ENCODE assay signal across 12 mouse cellular contexts in the genomic region with DNA sequence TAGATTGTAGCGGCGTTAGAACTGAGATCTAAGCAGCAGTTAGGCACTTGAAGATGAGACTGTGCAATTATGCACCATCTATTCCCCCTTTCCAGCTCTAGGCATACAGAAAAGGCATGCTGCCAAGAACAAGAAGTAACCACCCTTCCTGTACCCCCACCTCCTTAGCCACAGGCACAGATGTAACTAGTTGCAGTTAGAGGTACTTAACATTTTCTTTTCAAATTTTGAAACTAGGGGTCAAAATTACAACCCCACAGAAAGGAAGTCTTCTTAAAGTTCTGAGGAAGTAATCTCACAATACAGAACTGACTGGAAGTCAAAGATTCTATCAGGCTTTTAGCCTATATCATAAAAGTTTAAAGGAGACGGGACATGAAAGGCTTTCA. TPM values are rescaled to one million over a fixed set of nuclear protein-coding genes. Genes with fewer than 3 reads are reported as not detected.
A peak's percentile ranks its signal among the peaks of the same experiment; 100 is the strongest.
DNase-seq lines count a peak whose midpoint lies in the region; ATAC-seq and TF ChIP-seq lines count a peak whose summit lies in the region.
"Had no signal": no experiment of that assay in that cellular context is flagged by ENCODE, and none has a peak within 500 bp of the region (broad histone marks: within the 10 kb centered on the region; RNA-seq: fewer than 3 reads in every experiment).

No protein-coding gene starts in this region.

- WGBS in heart, embryonic 13.5 days = 58% methylated on average over 3 of the region's 3 CpGs
- 47% methylated on average over 3 of the region's 3 CpGs for WGBS in lung, embryonic 14.5 days
- WGBS in lung, adult 2 months = 45% methylated on average over 3 of the region's 3 CpGs
- WGBS in embryonic facial prominence, embryonic 15.5 days = 25% methylated on average over 3 of the region's 3 CpGs
- WGBS in liver, embryonic 16.5 days (ENCODE audit: insufficient replicate concordance) = 39% methylated on average over 3 of the region's 3 CpGs

- peaks cover 40% of the 10 kb centered on the region for H3K27me3 ChIP-seq in heart, embryonic 13.5 days (replicated peaks)
- peaks cover 21% of the 10 kb centered on the region for H3K27me3 ChIP-seq in lung, embryonic 14.5 days (ENCODE audit: insufficient read depth, low read length)
- peaks cover 49% of the 10 kb centered on the region for H3K27me3 ChIP-seq in embryonic facial prominence, embryonic 15.5 days
- H3K27me3 ChIP-seq in liver, embryonic 16.5 days (ENCODE audit: control insufficient read depth, insufficient read depth, low read depth, low read length) = no peaks in the 10 kb centered on the region

- no peaks in the 10 kb centered on the region for H3K9me3 ChIP-seq in heart, embryonic 13.5 days
- H3K9me3 ChIP-seq in lung, embryonic 14.5 days (ENCODE audit: low read depth, low read length) = no peaks in the 10 kb centered on the region
- H3K9me3 ChIP-seq in embryonic facial prominence, embryonic 15.5 days (replicated peaks) = no peaks in the 10 kb centered on the region
- H3K9me3 ChIP-seq in liver, embryonic 16.5 days (replicated peaks; ENCODE audit: control insufficient read depth, low read length) = no peaks in the 10 kb centered on the region

- TF ChIP-seq CTCF in lung, embryonic 14.5 days (IDR thresholded peaks at IDR 0.05; ENCODE audit: low read depth) = no peak
- TF ChIP-seq CTCF in lung, adult 2 months (IDR thresholded peaks at IDR 0.05; ENCODE audit: insufficient read depth, low read length) = no peak

- DNase-seq in heart, adult 18-20 months = no peak
- DNase-seq in lung, embryonic 14.5 days = no peak
- no peak for DNase-seq in lung, adult 2 months
- no peak for DNase-seq in right cerebral cortex, adult 18-20 months
- no peak for DNase-seq in right cerebral cortex, postnatal 14 days
- DNase-seq: cerebellum, adult 8-10 months had no signal

- H3K4me1 ChIP-seq in heart, embryonic 13.5 days = peaks cover 47% of the 10 kb centered on the region
- H3K4me1 ChIP-seq in lung, embryonic 14.5 days (ENCODE audit: insufficient read depth) = peaks cover 3% of the 10 kb centered on the region
- H3K4me1 ChIP-seq in lung, adult 2 months (ENCODE audit: control insufficient read depth, insufficient read depth, low read length) = peaks cover 2% of the 10 kb centered on the region; the same call in 1 of the 2 replicates
- H3K4me1 ChIP-seq in embryonic facial prominence, embryonic 15.5 days = peaks cover 15% of the 10 kb centered on the region
- H3K4me1 ChIP-seq in liver, embryonic 16.5 days (ENCODE audit: control insufficient read depth, low read depth, low read length) = no peaks in the 10 kb centered on the region

- no peak overlapping the region for H3K9ac ChIP-seq in heart, embryonic 13.5 days
- no peak overlapping the region for H3K9ac ChIP-seq in lung, embryonic 14.5 days
- H3K9ac ChIP-seq in embryonic facial prominence, embryonic 15.5 days = no peak overlapping the region
- H3K9ac ChIP-seq in liver, embryonic 16.5 days (ENCODE audit: low read depth, low read length) = no peak overlapping the region

- ATAC-seq in heart, embryonic 13.5 days (ENCODE audit: extremely low read depth, insufficient number of reproducible peaks, low FRiP score, low TSS enrichment) = no peak
- ATAC-seq in lung, embryonic 14.5 days (ENCODE audit: insufficient read depth) = no peak
- ATAC-seq in embryonic facial prominence, embryonic 15.5 days (ENCODE audit: insufficient number of reproducible peaks, low FRiP score, low TSS enrichment, low read depth) = no peak; the same call in 1 of the 2 replicates
- no peak for ATAC-seq in liver, embryonic 16.5 days (ENCODE audit: low read depth)

- H3K4me2 ChIP-seq in heart, embryonic 13.5 days = peak overlapping the region; percentile 81
- H3K4me2 ChIP-seq in lung, embryonic 14.5 days = peak overlapping the region; percentile 66; the same call in 1 of the 2 replicates
- peak overlapping the region; percentile 61 for H3K4me2 ChIP-seq in embryonic facial prominence, embryonic 15.5 days (replicated peaks)
- peak overlapping the region; percentile 35 for H3K4me2 ChIP-seq in liver, embryonic 16.5 days (ENCODE audit: low read depth, low read length)

- no peak overlapping the region for H3K27ac ChIP-seq in heart, embryonic 13.5 days (replicated peaks)
- H3K27ac ChIP-seq in lung, embryonic 14.5 days (ENCODE audit: low read depth) = no peak overlapping the region
- H3K27ac ChIP-seq in embryonic facial prominence, embryonic 15.5 days (replicated peaks) = no peak overlapping the region
- no peak overlapping the region for H3K27ac ChIP-seq in liver, embryonic 16.5 days (ENCODE audit: low read length)

- H3K36me3 ChIP-seq in heart, embryonic 13.5 days = no peaks in the 10 kb centered on the region
- no peaks in the 10 kb centered on the region for H3K36me3 ChIP-seq in lung, embryonic 14.5 days (ENCODE audit: insufficient read depth)
- no peaks in the 10 kb centered on the region for H3K36me3 ChIP-seq in embryonic facial prominence, embryonic 15.5 days
- H3K36me3 ChIP-seq in liver, embryonic 16.5 days (ENCODE audit: control insufficient read depth, insufficient read depth) = no peaks in the 10 kb centered on the region

- TF ChIP-seq POLR2A in lung, adult 2 months (IDR thresholded peaks at IDR 0.05; ENCODE audit: borderline replicate concordance, extremely low read depth, low read depth, low read length) = no peak

- H3K4me3 ChIP-seq in heart, embryonic 13.5 days = peak overlapping the region; percentile 55; the same call in 1 of the 2 replicates
- no peak overlapping the region for H3K4me3 ChIP-seq in lung, embryonic 14.5 days (ENCODE audit: low read depth, low read length)
- no peak overlapping the region for H3K4me3 ChIP-seq in lung, adult 2 months (replicated peaks; ENCODE audit: extremely low read depth, low read depth, low read length)
- H3K4me3 ChIP-seq in embryonic facial prominence, embryonic 15.5 days (replicated peaks) = peak overlapping the region; percentile 39
- no peak overlapping the region for H3K4me3 ChIP-seq in liver, embryonic 16.5 days (ENCODE audit: low read depth, low read length)

RNA-seq across cellular contexts. Expression of gene Them7, which starts 0.9 kb away (rescaled TPM):
- 0.85 and 1.2 TPM in 2 replicates for polyA plus RNA-seq in heart, embryonic 13.5 days (2015; fragmentation: Nextera tagmentation; extraction: Ambion mirVana)
- 1 to 10 TPM; 2.0 to 3.3 TPM for total RNA-seq in heart, adult 18-20 months (2021)
- polyA plus RNA-seq in lung, embryonic 14.5 days (2014; fragmentation: Nextera tagmentation; extraction: Ambion mirVana) = 0.16 and 0.18 TPM in 2 replicates
- polyA plus RNA-seq in lung, adult 2 months (2012; rRNA removed) = 0.19 TPM in 1 of 2 replicates, not detected in the other
- polyA plus RNA-seq in embryonic facial prominence, embryonic 15.5 days (2015; fragmentation: Nextera tagmentation; extraction: Ambion mirVana) = 0.25 and 0.48 TPM in 2 replicates
- polyA plus RNA-seq in liver, embryonic 16.5 days (2015; fragmentation: Nextera tagmentation; extraction: Ambion mirVana) = 1.3 and 2.4 TPM in 2 replicates
- total RNA-seq: gastrocnemius, adult 8-10 months; layer of hippocampus, postnatal 25 days had no signal
- polyA plus RNA-seq: erythroblast, embryonic 14.5 days had no signal

Comparison
In these comparisons a context has a peak if more than half of its experiments do, and no peak if none do; other contexts are left out.
1. H3K4me3 ChIP-seq: peak in heart, embryonic 13.5 days (single experiment) and embryonic facial prominence, embryonic 15.5 days (single experiment); none in lung, embryonic 14.5 days (single experiment), lung, adult 2 months (single experiment) and liver, embryonic 16.5 days (single experiment).
2. Peak in every context shown above with its lines, with median percentiles within 50 percentile points of each other: H3K4me2 ChIP-seq.